Mouse (Mus musculus) heart, embryonic 15.5 days (tissue): ENCODE measurements around the gene Saa3. TPM values are rescaled to one million over a fixed set of nuclear protein-coding genes. Genes with fewer than 3 reads are reported as not detected.
"Not testable (repeated sequence)": the region's sequence is repeated elsewhere in the genome, so short reads cannot be mapped to it uniquely, and the experiment has no call there.

Experiments
- ATAC-seq: fragments of 200-750 bp; cut with Nextera tagmentation; replicated peaks from 2 replicates; pipeline ENCODE4 v1.8.0; 2017; ENCODE audit warnings: low read depth, moderate TSS enrichment; ENCODE audit not compliant: insufficient number of reproducible peaks, insufficient read depth, low FRiP score
- H3K27ac ChIP-seq: fragments of 300-500 bp; sonication (generic); 2 replicates; pipeline ENCODE4 v1.5.1; 2015; ENCODE audit warnings: mild to moderate bottlenecking, inconsistent platforms
- H3K27me3 ChIP-seq: fragments of 300-500 bp; sonication (generic); 2 replicates; pipeline ENCODE4 v1.6.1; 2015; ENCODE audit warnings: inconsistent platforms
- H3K36me3 ChIP-seq: fragments of 300-500 bp; sonication (generic); 2 replicates; pipeline ENCODE4 v1.6.1; 2015; ENCODE audit warnings: mild to moderate bottlenecking, inconsistent platforms
- H3K4me1 ChIP-seq: fragments of 300-500 bp; sonication (generic); replicated peaks from 2 replicates; pipeline ENCODE4 v1.6.1; 2015; ENCODE audit warnings: inconsistent platforms
- H3K4me2 ChIP-seq: fragments of 300-500 bp; sonication (generic); 2 replicates; pipeline ENCODE4 v1.6.1; 2015; ENCODE audit warnings: inconsistent platforms, mild to moderate bottlenecking, moderate library complexity
- H3K4me3 ChIP-seq: fragments of 300-500 bp; sonication (generic); 2 replicates; pipeline ENCODE4 v1.5.1; 2015; ENCODE audit warnings: mild to moderate bottlenecking, inconsistent platforms
- H3K9ac ChIP-seq: fragments of 300-500 bp; sonication (generic); 2 replicates; pipeline ENCODE4 v1.6.1; 2015; ENCODE audit warnings: mild to moderate bottlenecking, inconsistent platforms
- H3K9me3 ChIP-seq: fragments of 300-500 bp; sonication (generic); replicated peaks from 2 replicates; pipeline ENCODE4 v1.6.1; 2016; ENCODE audit warnings: inconsistent platforms
- WGBS: fragments of 180-500 bp; shearing (Covaris S2); methylation state at CpG from one replicate; pipeline ENCODE4 v1.1.7; 2015; ENCODE audit warnings: mixed read lengths; 5-methylcytosine and 5-hydroxymethylcytosine counted together
- polyA plus RNA-seq: library from polyadenylated mRNA; unstranded; fragments of >200 nt; fragmentation: Nextera tagmentation; extraction: Ambion mirVana; gene quantifications from 2 replicates; pipeline ENCODE4 v1.2.1, GENCODE M21; 2015

The Saa3 gene
- polyA plus RNA-seq, 1 experiment from 2014 or later, result 0.50 TPM

GRCm38 (mm10) chr7:46710390-46710844 is 5.1 kb downstream of the Saa3 start, which contains the start of gene Saal1:
Saal1 (minus strand) TSS chr7:46710680.
- H3K36me3 ChIP-seq, result peaks cover 17% of the 10 kb centered on the region; the same call in 1 of the 2 replicates
- H3K9me3 ChIP-seq, result no peaks in the 10 kb centered on the region
- peak within 1 kb of the TSS; percentile 50; the same call in 1 of the 2 replicates for H3K27ac ChIP-seq
- H3K4me2 ChIP-seq, result peak within 1 kb of the TSS; percentile 64
- 0 out of 2 replicates have a peak, but pooled peaks cover 3% of the 10 kb centered on the region for H3K27me3 ChIP-seq
- H3K4me1 ChIP-seq, result peaks cover 6% of the 10 kb centered on the region; the same call in 1 of the 2 replicates
- peak within 1 kb of the TSS; percentile 79 for H3K9ac ChIP-seq
- peak; percentile 84 for ATAC-seq
- 0% methylated on average over 38 of the region's 38 CpGs for WGBS
- H3K4me3 ChIP-seq, result peak within 1 kb of the TSS; percentile 73

DNA sequence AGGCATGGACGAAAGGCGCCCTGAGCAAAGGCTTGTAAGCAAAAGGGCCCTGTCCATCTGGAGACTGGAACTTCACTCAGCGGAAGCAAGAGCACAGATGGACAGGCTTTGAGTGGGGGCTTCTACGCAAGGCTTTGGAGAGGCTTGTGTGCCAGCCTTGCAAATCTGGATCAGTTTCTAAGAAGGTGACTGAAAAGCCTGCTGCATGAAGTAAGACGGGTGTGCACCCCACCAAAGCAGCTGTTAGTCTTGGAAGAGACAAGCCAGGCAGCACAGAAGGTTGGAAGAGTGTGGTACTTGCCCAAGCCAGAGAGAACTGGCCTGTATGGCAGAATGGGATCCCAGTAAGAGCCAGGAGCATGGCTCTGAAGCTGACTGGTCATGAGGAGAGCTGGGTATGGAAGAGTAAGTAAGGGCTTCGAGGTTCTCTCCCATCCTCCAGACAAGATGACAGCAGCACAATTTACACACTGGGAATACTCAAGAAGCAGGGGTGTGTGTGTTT is 14.9 kb downstream of the Saa3 start:
- WGBS, result 90% methylated on average over 6 of the region's 6 CpGs
- H3K4me1 ChIP-seq, result no peaks in the 10 kb centered on the region
- H3K4me2 ChIP-seq, result no peak overlapping the region
- no peaks in the 10 kb centered on the region for H3K27me3 ChIP-seq
- H3K9ac ChIP-seq, result no peak overlapping the region
- no peaks in the 10 kb centered on the region for H3K9me3 ChIP-seq
- H3K27ac ChIP-seq, result no peak overlapping the region
- no peak overlapping the region for H3K4me3 ChIP-seq
- no peak for ATAC-seq
- peaks cover 88% of the 10 kb centered on the region for H3K36me3 ChIP-seq

DNA sequence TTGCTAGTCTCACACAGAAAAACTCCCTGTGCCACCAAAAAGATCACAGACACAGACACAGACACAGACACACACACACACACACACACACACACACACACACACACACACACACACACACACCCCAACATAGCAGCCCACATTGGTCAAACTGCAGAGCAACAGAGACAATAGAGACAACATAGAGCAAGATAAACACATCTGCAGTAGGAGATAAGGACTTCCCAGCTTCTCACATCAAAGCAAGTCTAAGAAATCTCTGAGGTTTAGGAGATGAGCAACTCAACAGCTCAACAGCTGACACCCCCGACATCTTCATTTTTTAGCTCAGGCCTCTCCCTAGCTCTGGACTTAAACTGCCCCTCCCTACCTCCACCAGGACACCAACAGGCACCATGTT is 18.7 kb downstream of the Saa3 start:
- H3K4me1 ChIP-seq, result no peaks in the 10 kb centered on the region
- no peaks in the 10 kb centered on the region for H3K9me3 ChIP-seq
- no peak for ATAC-seq
- H3K36me3 ChIP-seq, result peaks cover 66% of the 10 kb centered on the region
- H3K4me2 ChIP-seq, result no peak overlapping the region
- no peaks in the 10 kb centered on the region for H3K27me3 ChIP-seq
- H3K9ac ChIP-seq, result no peak overlapping the region
- 44% methylated on average over 1 of the region's 1 CpGs for WGBS
- no peak overlapping the region for H3K27ac ChIP-seq
- no peak overlapping the region for H3K4me3 ChIP-seq

- no peak overlapping the region for H3K4me2 ChIP-seq
- ATAC-seq, result no peak
- no peaks in the 10 kb centered on the region for H3K27me3 ChIP-seq
- H3K4me3 ChIP-seq, result no peak overlapping the region
- no peak overlapping the region for H3K27ac ChIP-seq
- WGBS, result 85% methylated on average over 5 of the region's 5 CpGs
- H3K4me1 ChIP-seq, result no peaks in the 10 kb centered on the region
- H3K36me3 ChIP-seq, result peaks cover 23% of the 10 kb centered on the region
- H3K9me3 ChIP-seq, result no peaks in the 10 kb centered on the region
- H3K9ac ChIP-seq, result no peak overlapping the region
Measured at GRCm38 (mm10) chr7:46686827-46687226, 28.7 kb downstream of the Saa3 start.

GRCm38 (mm10) chr7:46680732-46681131 is 34.8 kb downstream of the Saa3 start:
- no peak overlapping the region for H3K27ac ChIP-seq
- H3K9ac ChIP-seq, result no peak overlapping the region
- ATAC-seq, result no peak
- no peak overlapping the region for H3K4me2 ChIP-seq
- no peaks in the 10 kb centered on the region for H3K4me1 ChIP-seq
- H3K4me3 ChIP-seq, result no peak overlapping the region
- no peaks in the 10 kb centered on the region for H3K36me3 ChIP-seq
- H3K27me3 ChIP-seq, result 0 out of 2 replicates have a peak, but pooled peaks cover 2% of the 10 kb centered on the region
- H3K9me3 ChIP-seq, result no peaks in the 10 kb centered on the region

DNA sequence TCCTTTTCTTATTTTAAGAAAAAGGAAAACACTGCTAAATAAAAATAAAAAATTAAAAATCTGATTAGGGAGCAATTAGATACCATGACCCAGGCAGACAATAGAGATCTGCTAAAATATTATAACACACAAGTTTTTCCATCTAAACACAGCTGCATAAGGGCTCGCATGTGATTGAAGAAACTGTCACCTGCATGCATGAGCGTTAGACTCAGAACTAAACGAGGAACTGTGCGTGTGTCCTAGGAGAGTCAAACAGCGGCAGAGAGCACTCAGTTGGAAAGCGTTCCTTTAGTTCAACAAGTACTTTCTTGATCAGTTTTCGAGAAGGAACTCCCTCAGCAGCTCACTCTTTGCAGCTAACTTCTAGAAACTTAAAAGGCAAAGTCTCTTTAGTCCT is 36.5 kb downstream of the Saa3 start:
- H3K9me3 ChIP-seq, H3K9ac ChIP-seq, H3K27me3 ChIP-seq, H3K36me3 ChIP-seq, H3K4me3 ChIP-seq, H3K4me1 ChIP-seq, H3K27ac ChIP-seq, H3K4me2 ChIP-seq, ATAC-seq: not testable (repeated sequence)
- 76% methylated on average over 7 of the region's 7 CpGs for WGBS

DNA sequence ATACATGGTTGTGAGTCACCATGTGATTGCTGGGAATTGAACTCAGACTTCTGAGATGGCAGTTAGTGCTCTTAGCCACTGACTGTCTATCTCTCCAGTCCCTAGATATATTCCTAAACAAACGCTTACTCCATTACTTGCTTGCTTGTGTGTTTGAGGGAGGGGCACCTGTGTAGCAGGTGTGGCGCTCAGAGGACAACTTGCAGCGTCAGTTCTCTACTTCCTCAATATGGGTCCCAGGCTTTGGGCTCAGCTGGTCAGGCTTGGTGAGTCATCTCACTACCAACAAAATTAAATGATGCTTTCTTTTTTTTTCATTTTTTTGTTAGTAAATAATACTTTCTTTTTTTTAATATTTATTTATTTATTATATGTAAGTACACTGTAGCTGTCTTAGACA is 37.1 kb downstream of the Saa3 start:
- no peak overlapping the region for H3K27ac ChIP-seq
- no peak overlapping the region for H3K9ac ChIP-seq
- 77% methylated on average over 3 of the region's 3 CpGs for WGBS
- H3K4me1 ChIP-seq, result no peaks in the 10 kb centered on the region
- no peaks in the 10 kb centered on the region for H3K36me3 ChIP-seq
- ATAC-seq, result no peak
- H3K9me3 ChIP-seq, result no peaks in the 10 kb centered on the region
- no peak overlapping the region for H3K4me2 ChIP-seq
- 0 out of 2 replicates have a peak, but pooled peaks cover 6% of the 10 kb centered on the region for H3K27me3 ChIP-seq
- no peak overlapping the region for H3K4me3 ChIP-seq

GRCm38 (mm10) chr7:46676808-46677360 is 38.6 kb downstream of the Saa3 start:
- no peak overlapping the region for H3K4me3 ChIP-seq
- no peak for ATAC-seq
- no peaks in the 10 kb centered on the region for H3K4me1 ChIP-seq
- H3K9ac ChIP-seq, result no peak overlapping the region
- H3K27ac ChIP-seq, result no peak overlapping the region
- no peaks in the 10 kb centered on the region for H3K9me3 ChIP-seq
- 43% methylated on average over 5 of the region's 5 CpGs for WGBS
- 0 out of 2 replicates have a peak, but pooled peaks cover 8% of the 10 kb centered on the region for H3K27me3 ChIP-seq
- no peaks in the 10 kb centered on the region for H3K36me3 ChIP-seq
- no peak overlapping the region for H3K4me2 ChIP-seq

DNA sequence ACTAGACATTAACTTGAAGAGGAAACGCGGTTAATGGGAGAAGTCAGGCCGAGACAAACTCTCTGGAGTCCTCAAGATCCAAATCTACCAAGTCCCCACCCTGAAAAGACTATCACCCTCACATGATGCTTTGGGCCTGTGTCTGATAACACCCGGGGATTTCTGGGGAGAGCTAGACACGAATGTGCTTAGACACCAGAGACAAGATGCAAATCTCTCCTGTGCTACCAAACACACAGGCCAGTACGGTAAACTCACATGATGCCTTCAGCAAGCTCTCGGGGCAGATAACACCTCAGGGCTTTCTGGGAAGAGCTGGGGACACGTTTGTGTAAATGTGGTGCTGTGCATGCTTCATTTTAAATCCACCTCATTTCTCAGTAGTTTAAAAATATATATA is 39.6 kb downstream of the Saa3 start:
- Histone ChIP-seq H3K9ac (no peak overlapping the region), H3K9me3 (no peaks in the 10 kb centered on the region), H3K4me3 (no peak overlapping the region), H3K36me3 (no peaks in the 10 kb centered on the region), H3K27ac (no peak overlapping the region), H3K27me3 (0 out of 2 replicates have a peak, but pooled peaks cover 8% of the 10 kb centered on the region), H3K4me2 (no peak overlapping the region), H3K4me1 (no peaks in the 10 kb centered on the region)
- 71% methylated on average over 8 of the region's 8 CpGs for WGBS
- no peak for ATAC-seq

DNA sequence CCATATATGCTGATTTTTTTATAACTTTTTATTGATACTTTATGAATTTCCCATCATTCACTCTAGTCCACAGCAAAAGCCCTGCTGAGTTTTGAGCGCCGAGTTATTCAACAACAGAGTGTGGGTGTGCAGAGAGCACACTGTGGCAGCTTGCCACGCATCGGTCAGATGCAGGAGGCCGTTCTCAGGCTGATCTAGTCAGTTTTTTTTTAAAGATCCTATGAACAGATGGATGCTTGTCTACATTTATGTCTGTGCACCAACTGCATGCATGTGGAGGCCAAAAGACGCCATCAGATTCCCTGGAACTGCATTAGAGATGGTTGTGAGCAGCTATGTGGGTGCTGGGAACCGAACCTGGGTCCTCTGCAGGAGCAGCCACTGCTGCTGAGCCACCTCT is 40.4 kb downstream of the Saa3 start:
- Histone ChIP-seq H3K4me3 (no peak overlapping the region), H3K36me3 (no peaks in the 10 kb centered on the region), H3K9ac (no peak overlapping the region), H3K9me3 (no peaks in the 10 kb centered on the region), H3K4me1 (no peaks in the 10 kb centered on the region), H3K27me3 (0 out of 2 replicates have a peak, but pooled peaks cover 8% of the 10 kb centered on the region), H3K4me2 (no peak overlapping the region), H3K27ac (no peak overlapping the region)
- ATAC-seq, result no peak
- WGBS, result 82% methylated on average over 7 of the region's 7 CpGs

GRCm38 (mm10) chr7:46672160-46672672 is 43.3 kb downstream of the Saa3 start, which contains the start of gene Tph1:
Tph1 (minus strand) TSS chr7:46672537.
- no peak within 1 kb of the TSS for H3K9ac ChIP-seq
- no peak within 1 kb of the TSS for H3K4me3 ChIP-seq
- H3K27ac ChIP-seq, result no peak within 1 kb of the TSS
- no peaks in the 10 kb centered on the region for H3K9me3 ChIP-seq
- 0 out of 2 replicates have a peak, but pooled peaks cover 3% of the 10 kb centered on the region for H3K4me1 ChIP-seq
- 35% methylated on average over 10 of the region's 10 CpGs for WGBS
- no peak within 1 kb of the TSS for H3K4me2 ChIP-seq
- H3K27me3 ChIP-seq, result peaks cover 22% of the 10 kb centered on the region
- ATAC-seq, result no peak
- no peaks in the 10 kb centered on the region for H3K36me3 ChIP-seq
